Mouse (Mus musculus): ENCODE data around the gene Eif3l. TPM values are rescaled to one million over a fixed set of nuclear protein-coding genes. Genes with fewer than 3 reads are reported as not detected.
A peak's percentile ranks its signal among the peaks of the same experiment; 100 is the strongest.

Eif3l gene
- polyA plus RNA-seq, 1 experiment from 2014 or later, result 209 TPM

GRCm38 (mm10) chr15:79052366-79052765, 22.6 kb upstream of the Eif3l start:
- no peak for ATAC-seq (ENCODE audit: low FRiP score)
- Histone ChIP-seq H3K4me1 (peaks cover 9% of the 10 kb centered on the region), H3K36me3 (replicated peaks) (peaks cover 53% of the 10 kb centered on the region), H3K27me3 (peaks cover 8% of the 10 kb centered on the region; the same call in 1 of the 2 replicates), H3K9ac (no peak overlapping the region), H3K4me3 (replicated peaks) (no peak overlapping the region), H3K4me2 (no peak overlapping the region), H3K9me3 (no peaks in the 10 kb centered on the region), H3K27ac (no peak overlapping the region)
- WGBS, result 84% methylated on average over 2 of the region's 2 CpGs

GRCm38 (mm10) chr15:79056601-79057000, 18.4 kb upstream of the Eif3l start:
- 90% methylated on average over 7 of the region's 7 CpGs for WGBS
- ATAC-seq (ENCODE audit: low FRiP score), result no peak
- Histone ChIP-seq H3K4me1 (peaks cover 8% of the 10 kb centered on the region), H3K9me3 (no peaks in the 10 kb centered on the region), H3K4me3 (replicated peaks) (no peak overlapping the region), H3K27ac (no peak overlapping the region), H3K9ac (no peak overlapping the region), H3K27me3 (no peaks in the 10 kb centered on the region), H3K36me3 (replicated peaks) (peaks cover 88% of the 10 kb centered on the region), H3K4me2 (no peak overlapping the region)

- 91% methylated on average over 6 of the region's 6 CpGs for WGBS
- Histone ChIP-seq H3K4me1 (peaks cover 14% of the 10 kb centered on the region), H3K4me3 (replicated peaks) (no peak overlapping the region), H3K36me3 (replicated peaks) (peaks cover 81% of the 10 kb centered on the region), H3K4me2 (no peak overlapping the region), H3K9ac (no peak overlapping the region), H3K27me3 (no peaks in the 10 kb centered on the region), H3K27ac (no peak overlapping the region), H3K9me3 (no peaks in the 10 kb centered on the region)
- no peak for ATAC-seq (ENCODE audit: low FRiP score)
Observed at GRCm38 (mm10) chr15:79057850-79058249, 17.1 kb upstream of the Eif3l start.

- H3K9me3 ChIP-seq, result no peaks in the 10 kb centered on the region
- H3K4me2 ChIP-seq, result peak overlapping the region; percentile 71; the same call in 1 of the 2 replicates
- H3K9ac ChIP-seq, result no peak overlapping the region
- WGBS, result 86% methylated on average over 14 of the region's 14 CpGs
- H3K27me3 ChIP-seq, result no peaks in the 10 kb centered on the region
- no peak overlapping the region for H3K4me3 ChIP-seq (replicated peaks)
- H3K4me1 ChIP-seq, result peaks cover 19% of the 10 kb centered on the region
- H3K27ac ChIP-seq, result no peak overlapping the region
- no peak for ATAC-seq (ENCODE audit: low FRiP score)
- peaks cover 49% of the 10 kb centered on the region for H3K36me3 ChIP-seq (replicated peaks)
Observed at GRCm38 (mm10) chr15:79060887-79061565, 14.0 kb upstream of the Eif3l start.

GRCm38 (mm10) chr15:79062376-79063159, 12.4 kb upstream of the Eif3l start, which contains the start of gene Ankrd54:
TSS of gene Ankrd54 (minus strand) at chr15:79062893.
- Histone ChIP-seq H3K9me3 (no peaks in the 10 kb centered on the region), H3K4me3 (replicated peaks) (peak within 1 kb of the TSS; percentile 87), H3K4me1 (peaks cover 19% of the 10 kb centered on the region), H3K4me2 (peak within 1 kb of the TSS; percentile 71), H3K9ac (peak within 1 kb of the TSS; percentile 93), H3K27me3 (no peaks in the 10 kb centered on the region), H3K36me3 (replicated peaks) (peaks cover 34% of the 10 kb centered on the region), H3K27ac (peak within 1 kb of the TSS; percentile 85)
- peak; percentile 100 for ATAC-seq (ENCODE audit: low FRiP score)
- WGBS, result under 1% methylated on average over 80 of the region's 80 CpGs

- Histone ChIP-seq H3K4me3 (replicated peaks) (peak overlapping the region; percentile 35), H3K9ac (no peak overlapping the region; the same call in 1 of the 2 replicates), H3K4me2 (peak overlapping the region; percentile 56), H3K4me1 (peaks cover 19% of the 10 kb centered on the region), H3K9me3 (no peaks in the 10 kb centered on the region), H3K27ac (peak overlapping the region; percentile 38; the same call in 1 of the 2 replicates), H3K36me3 (replicated peaks) (peaks cover 27% of the 10 kb centered on the region), H3K27me3 (no peaks in the 10 kb centered on the region)
- no peak for ATAC-seq (ENCODE audit: low FRiP score)
- WGBS, result 10% methylated on average over 14 of the region's 14 CpGs
Observed at GRCm38 (mm10) chr15:79063160-79063740, 11.7 kb upstream of the Eif3l start.

GRCm38 (mm10) chr15:79065086-79065770, 9.8 kb upstream of the Eif3l start:
- 71% methylated on average over 8 of the region's 8 CpGs for WGBS
- Histone ChIP-seq H3K9ac (no peak overlapping the region), H3K4me1 (peaks cover 19% of the 10 kb centered on the region), H3K27ac (no peak overlapping the region), H3K4me2 (no peak overlapping the region), H3K36me3 (replicated peaks) (peaks cover 7% of the 10 kb centered on the region; the same call in 1 of the 2 replicates), H3K4me3 (replicated peaks) (no peak overlapping the region), H3K9me3 (no peaks in the 10 kb centered on the region), H3K27me3 (peaks cover 5% of the 10 kb centered on the region; the same call in 1 of the 2 replicates)
- ATAC-seq (ENCODE audit: low FRiP score), result no peak

GRCm38 (mm10) chr15:79066276-79066675, 8.7 kb upstream of the Eif3l start:
- Histone ChIP-seq H3K36me3 (replicated peaks) (no peaks in the 10 kb centered on the region), H3K27me3 (peaks cover 5% of the 10 kb centered on the region; the same call in 1 of the 2 replicates), H3K27ac (no peak overlapping the region), H3K9ac (no peak overlapping the region), H3K9me3 (no peaks in the 10 kb centered on the region), H3K4me2 (no peak overlapping the region), H3K4me1 (peaks cover 14% of the 10 kb centered on the region), H3K4me3 (replicated peaks) (no peak overlapping the region)
- no peak for ATAC-seq (ENCODE audit: low FRiP score)
- 58% methylated on average over 2 of the region's 2 CpGs for WGBS

- peaks cover 5% of the 10 kb centered on the region; the same call in 1 of the 2 replicates for H3K4me1 ChIP-seq
- ATAC-seq (ENCODE audit: low FRiP score), result no peak
- WGBS, result 90% methylated on average over 3 of the region's 3 CpGs
Observed at GRCm38 (mm10) chr15:79067631-79068030, 7.3 kb upstream of the Eif3l start.

GRCm38 (mm10) chr15:79068416-79068815, 6.6 kb upstream of the Eif3l start:
- WGBS, result 88% methylated on average over 3 of the region's 3 CpGs
- no peaks in the 10 kb centered on the region for H3K9me3 ChIP-seq
- peaks cover 5% of the 10 kb centered on the region; the same call in 1 of the 2 replicates for H3K27me3 ChIP-seq
- H3K4me2 ChIP-seq, result no peak overlapping the region
- no peaks in the 10 kb centered on the region for H3K36me3 ChIP-seq (replicated peaks)
- H3K27ac ChIP-seq, result no peak overlapping the region
- no peak overlapping the region for H3K9ac ChIP-seq
- H3K4me3 ChIP-seq (replicated peaks), result no peak overlapping the region
- H3K4me1 ChIP-seq, result peaks cover 3% of the 10 kb centered on the region; the same call in 1 of the 2 replicates
- no peak for ATAC-seq (ENCODE audit: low FRiP score)

More at GRCm38 (mm10) chr15:79067631-79068030, 7.3 kb upstream of the Eif3l start:
- Histone ChIP-seq H3K27me3 (peaks cover 5% of the 10 kb centered on the region; the same call in 1 of the 2 replicates), H3K9me3 (no peaks in the 10 kb centered on the region), H3K4me3 (replicated peaks) (no peak overlapping the region), H3K36me3 (replicated peaks) (no peaks in the 10 kb centered on the region), H3K27ac (no peak overlapping the region), H3K9ac (no peak overlapping the region), H3K4me2 (no peak overlapping the region)

GRCm38 (mm10) chr15:79071117-79072039, 3.6 kb upstream of the Eif3l start:
- 67% methylated on average over 5 of the region's 5 CpGs for WGBS
- H3K4me2 ChIP-seq, result no peak overlapping the region
- ATAC-seq (ENCODE audit: low FRiP score), result no peak
- H3K27me3 ChIP-seq, result peaks cover 5% of the 10 kb centered on the region; the same call in 1 of the 2 replicates
- peaks cover 13% of the 10 kb centered on the region for H3K4me1 ChIP-seq
- no peak overlapping the region for H3K4me3 ChIP-seq (replicated peaks)
- no peaks in the 10 kb centered on the region for H3K36me3 ChIP-seq (replicated peaks)
- no peak overlapping the region for H3K9ac ChIP-seq
- H3K27ac ChIP-seq, result no peak overlapping the region
- H3K9me3 ChIP-seq, result no peaks in the 10 kb centered on the region
